Mouse (Mus musculus) megakaryocyte-erythroid progenitor cell, adult 5-6 weeks (primary cell): Measurements from ENCODE around the gene Med28. TPM values are rescaled to one million over a fixed set of nuclear protein-coding genes. Genes with fewer than 3 reads are reported as not detected.

Experiments used
- total RNA-seq, 2 experiments: library from RNA; stranded (forward) in 1 of 2; stranded (reverse) in 1 of 2; fragments of 200-1000, 215-1000 nt in 1 of 2; fragments of >200 nt in 1 of 2; fragmentation: Nextera tagmentation in 1 of 2; gene quantifications; 2 replicates each; pipeline ENCODE4 v1.2.3; 2014 to 2017

The Med28 gene
- total RNA-seq, 2 experiments from 2014 or later, result 37.2 to 96.1 TPM

Other genes starting within 250 kb of the Med28 start
- 143 and 172 TPM in 2 replicates for gene Qdpr, start 70.0 kb upstream of the Med28 start, total RNA-seq (2014; fragmentation: Nextera tagmentation)
- gene Qdpr, start 70.0 kb upstream of the Med28 start, total RNA-seq (2017), result 46.2 and 80.7 TPM in 2 replicates
- gene Clrn2, start 66.5 kb upstream of the Med28 start, total RNA-seq (2014; fragmentation: Nextera tagmentation), result not detected in 2 replicates
- not detected in 2 replicates for gene Clrn2, start 66.5 kb upstream of the Med28 start, total RNA-seq (2017)
- 59.9 and 74.0 TPM in 2 replicates for gene Lap3, start 26.9 kb upstream of the Med28 start, total RNA-seq (2014; fragmentation: Nextera tagmentation)
- gene Lap3, start 26.9 kb upstream of the Med28 start, total RNA-seq (2017), result 98.6 and 103 TPM in 2 replicates
- not detected in 2 replicates for gene Fam184b, start 119.4 kb downstream of the Med28 start, total RNA-seq (2014; fragmentation: Nextera tagmentation)
- not detected in 2 replicates for gene Fam184b, start 119.4 kb downstream of the Med28 start, total RNA-seq (2017)
- gene Ncapg, start 149.7 kb downstream of the Med28 start, total RNA-seq (2014; fragmentation: Nextera tagmentation), result 53.1 and 57.7 TPM in 2 replicates
- 69.3 and 85.9 TPM in 2 replicates for gene Ncapg, start 149.7 kb downstream of the Med28 start, total RNA-seq (2017)